Mouse (Mus musculus): ENCODE results near the gene Polr1a. TPM values are rescaled to one million over a fixed set of nuclear protein-coding genes. Genes with fewer than 3 reads are reported as not detected.

The Polr1a gene
- polyA plus RNA-seq, 1 experiment = 35.1 TPM

DNA sequence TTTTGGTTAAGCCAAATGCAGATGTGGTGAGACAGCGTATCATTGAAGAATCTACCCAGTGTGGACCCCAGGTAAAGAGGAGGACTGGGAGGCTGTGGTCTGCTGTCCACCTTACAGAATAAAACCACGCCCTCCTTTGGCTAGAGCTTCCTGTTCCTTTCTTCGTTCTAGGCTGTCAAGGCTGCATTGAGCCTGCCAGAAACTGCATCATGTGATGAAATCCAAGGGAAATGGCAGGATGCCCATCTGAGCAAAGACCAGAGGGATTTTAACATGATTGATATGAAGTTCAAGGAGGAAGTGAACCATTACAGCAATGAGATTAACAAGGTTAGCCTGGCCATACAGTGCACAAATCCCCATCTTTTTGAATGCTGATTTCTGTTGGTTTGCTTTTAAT is 41.7 kb downstream of the Polr1a start:
- H3K27me3 ChIP-seq (ENCODE audit: control insufficient read depth, insufficient read depth, insufficient read length) = no peaks in the 10 kb centered on the region

GRCm38 (mm10) chr6:71951192-71951591 is 42.3 kb downstream of the Polr1a start:
- Histone ChIP-seq H3ac (ENCODE audit: control insufficient read depth, insufficient read length, low read depth) (no peak overlapping the region), H3K36me3 (ENCODE audit: control insufficient read depth, insufficient read depth) (peaks cover 47% of the 10 kb centered on the region), H3K27me3 (ENCODE audit: control insufficient read depth, insufficient read depth, insufficient read length) (no peaks in the 10 kb centered on the region), H3K79me3 (ENCODE audit: low read depth) (no peaks in the 10 kb centered on the region), H3K4me3 (ENCODE audit: insufficient read depth, poor library complexity, severe bottlenecking) (no peak overlapping the region), H3K79me2 (ENCODE audit: control insufficient read depth, insufficient read depth) (no peaks in the 10 kb centered on the region)
- TF ChIP-seq MYOG (IDR thresholded peaks at IDR 0.05; ENCODE audit: control insufficient read depth, extremely low read depth, insufficient read length) (no peak), CEBPB (IDR thresholded peaks at IDR 0.05; ENCODE audit: low read depth) (no peak), MYOD1 (IDR thresholded peaks at IDR 0.05; ENCODE audit: control insufficient read depth, insufficient read length, low read depth) (no peak), MAX (IDR thresholded peaks at IDR 0.05) (no peak), FOSL1 (IDR thresholded peaks at IDR 0.05; ENCODE audit: insufficient read depth, low read length, poor library complexity, severe bottlenecking) (no peak), CTCF (IDR thresholded peaks at IDR 0.05; ENCODE audit: control insufficient read depth, insufficient read depth, insufficient read length) (no peak)

More for the DNA sequence above, 41.7 kb downstream of the Polr1a start:
- peaks cover 47% of the 10 kb centered on the region for H3K36me3 ChIP-seq (ENCODE audit: control insufficient read depth, insufficient read depth)
- H3ac ChIP-seq (ENCODE audit: control insufficient read depth, insufficient read length, low read depth) = no peak overlapping the region
- no peak for TF ChIP-seq MYOG (IDR thresholded peaks at IDR 0.05; ENCODE audit: control insufficient read depth, extremely low read depth, insufficient read length)
- TF ChIP-seq FOSL1 (IDR thresholded peaks at IDR 0.05; ENCODE audit: insufficient read depth, low read length, poor library complexity, severe bottlenecking) = no peak
- no peak for TF ChIP-seq USF1 (IDR thresholded peaks at IDR 0.05; ENCODE audit: low read depth)
- TF ChIP-seq CTCF (IDR thresholded peaks at IDR 0.05; ENCODE audit: control insufficient read depth, insufficient read depth, insufficient read length) = no peak
- TF ChIP-seq MAX (IDR thresholded peaks at IDR 0.05) = no peak
- TF ChIP-seq MYOD1 (IDR thresholded peaks at IDR 0.05; ENCODE audit: control insufficient read depth, insufficient read length, low read depth) = no peak
- TF ChIP-seq CEBPB (IDR thresholded peaks at IDR 0.05; ENCODE audit: low read depth) = no peak
- no peak overlapping the region for H3K4me3 ChIP-seq (ENCODE audit: insufficient read depth, poor library complexity, severe bottlenecking)
- H3K79me2 ChIP-seq (ENCODE audit: control insufficient read depth, insufficient read depth) = no peaks in the 10 kb centered on the region
- no peaks in the 10 kb centered on the region for H3K79me3 ChIP-seq (ENCODE audit: low read depth)

DNA sequence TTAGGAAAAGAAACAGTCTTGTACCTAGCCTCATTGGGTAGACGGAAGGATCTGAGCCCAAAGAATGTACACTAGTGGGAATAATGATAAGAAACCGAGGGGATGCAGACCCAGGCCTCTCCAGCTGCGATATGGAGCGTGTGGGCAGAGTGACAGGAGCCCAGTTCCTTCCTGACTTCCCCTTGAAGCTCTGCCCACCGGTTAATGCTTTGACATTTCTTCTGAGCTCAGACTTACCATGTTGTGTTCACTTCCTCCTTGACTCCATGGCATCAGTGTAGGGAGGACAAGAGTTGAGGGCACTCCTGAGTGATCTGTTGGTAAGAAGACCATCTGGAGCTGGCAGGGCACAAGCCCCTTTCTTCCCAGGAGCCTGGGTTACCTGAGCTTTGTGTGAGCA is 53.3 kb downstream of the Polr1a start:
- peaks cover 48% of the 10 kb centered on the region for H3K36me3 ChIP-seq (ENCODE audit: control insufficient read depth, insufficient read depth)
- no peaks in the 10 kb centered on the region for H3K27me3 ChIP-seq (ENCODE audit: control insufficient read depth, insufficient read depth, insufficient read length)
- TF ChIP-seq CTCF (IDR thresholded peaks at IDR 0.05; ENCODE audit: control insufficient read depth, insufficient read depth, insufficient read length) (no peak), CEBPB (IDR thresholded peaks at IDR 0.05; ENCODE audit: low read depth) (no peak)
- H3K79me2 ChIP-seq (ENCODE audit: control insufficient read depth, insufficient read depth) = no peaks in the 10 kb centered on the region
- H3K79me3 ChIP-seq (ENCODE audit: low read depth) = no peaks in the 10 kb centered on the region
- H3K4me3 ChIP-seq (ENCODE audit: insufficient read depth, poor library complexity, severe bottlenecking) = no peak overlapping the region
- H3ac ChIP-seq (ENCODE audit: control insufficient read depth, insufficient read length, low read depth) = no peak overlapping the region

DNA sequence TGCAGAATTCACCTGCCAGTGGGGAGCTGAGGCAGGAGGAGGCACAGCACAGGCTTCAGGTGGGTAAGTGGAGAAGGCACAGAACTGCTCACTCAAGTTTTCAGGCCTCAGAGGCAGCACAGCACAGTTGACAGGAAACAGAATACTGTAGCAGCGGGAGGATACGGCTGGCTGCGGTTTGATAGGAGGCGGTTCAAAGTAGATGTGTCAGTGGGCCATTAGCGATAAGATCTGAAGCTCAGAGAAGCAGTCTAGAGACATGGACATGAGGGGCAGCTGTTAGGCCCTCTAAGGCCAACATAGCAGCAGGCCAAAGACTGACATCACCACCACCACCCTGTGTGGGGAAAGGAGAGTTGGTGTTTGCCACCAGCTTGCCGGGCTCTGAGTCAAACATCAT is 53.9 kb downstream of the Polr1a start:
- Histone ChIP-seq H3K27me3 (ENCODE audit: control insufficient read depth, insufficient read depth, insufficient read length) (no peaks in the 10 kb centered on the region), H3K36me3 (ENCODE audit: control insufficient read depth, insufficient read depth) (peaks cover 54% of the 10 kb centered on the region), H3K79me2 (ENCODE audit: control insufficient read depth, insufficient read depth) (no peaks in the 10 kb centered on the region), H3ac (ENCODE audit: control insufficient read depth, insufficient read length, low read depth) (no peak overlapping the region), H3K79me3 (ENCODE audit: low read depth) (no peaks in the 10 kb centered on the region), H3K4me3 (ENCODE audit: insufficient read depth, poor library complexity, severe bottlenecking) (no peak overlapping the region)
- TF ChIP-seq CTCF (IDR thresholded peaks at IDR 0.05; ENCODE audit: control insufficient read depth, insufficient read depth, insufficient read length) (no peak), MYOG (IDR thresholded peaks at IDR 0.05; ENCODE audit: control insufficient read depth, extremely low read depth, insufficient read length) (no peak), MYOD1 (IDR thresholded peaks at IDR 0.05; ENCODE audit: control insufficient read depth, insufficient read length, low read depth) (peak; percentile 69)

GRCm38 (mm10) chr6:71963561-71963960 is 54.7 kb downstream of the Polr1a start:
- H3K27me3 ChIP-seq (ENCODE audit: control insufficient read depth, insufficient read depth, insufficient read length) = no peaks in the 10 kb centered on the region
- no peak for TF ChIP-seq CTCF (IDR thresholded peaks at IDR 0.05; ENCODE audit: control insufficient read depth, insufficient read depth, insufficient read length)
- no peak for TF ChIP-seq USF1 (IDR thresholded peaks at IDR 0.05; ENCODE audit: low read depth)
- TF ChIP-seq FOSL1 (IDR thresholded peaks at IDR 0.05; ENCODE audit: insufficient read depth, low read length, poor library complexity, severe bottlenecking) = no peak
- TF ChIP-seq MYOG (IDR thresholded peaks at IDR 0.05; ENCODE audit: control insufficient read depth, extremely low read depth, insufficient read length) = no peak
- no peak for TF ChIP-seq MAX (IDR thresholded peaks at IDR 0.05)
- no peak for TF ChIP-seq MYOD1 (IDR thresholded peaks at IDR 0.05; ENCODE audit: control insufficient read depth, insufficient read length, low read depth)
- no peak for TF ChIP-seq CEBPB (IDR thresholded peaks at IDR 0.05; ENCODE audit: low read depth)
- no peak overlapping the region for H3ac ChIP-seq (ENCODE audit: control insufficient read depth, insufficient read length, low read depth)
- no peaks in the 10 kb centered on the region for H3K79me2 ChIP-seq (ENCODE audit: control insufficient read depth, insufficient read depth)
- peaks cover 58% of the 10 kb centered on the region for H3K36me3 ChIP-seq (ENCODE audit: control insufficient read depth, insufficient read depth)
- no peaks in the 10 kb centered on the region for H3K79me3 ChIP-seq (ENCODE audit: low read depth)
- no peak overlapping the region for H3K4me3 ChIP-seq (ENCODE audit: insufficient read depth, poor library complexity, severe bottlenecking)

GRCm38 (mm10) chr6:71966683-71967303 is 57.9 kb downstream of the Polr1a start:
- H3K27me3 ChIP-seq (ENCODE audit: control insufficient read depth, insufficient read depth, insufficient read length) = no peaks in the 10 kb centered on the region

More at GRCm38 (mm10) chr6:71966683-71967303, 57.9 kb downstream of the Polr1a start:
- no peaks in the 10 kb centered on the region for H3K79me2 ChIP-seq (ENCODE audit: control insufficient read depth, insufficient read depth)
- no peaks in the 10 kb centered on the region for H3K79me3 ChIP-seq (ENCODE audit: low read depth)
- H3ac ChIP-seq (ENCODE audit: control insufficient read depth, insufficient read length, low read depth) = no peak overlapping the region
- TF ChIP-seq CTCF (IDR thresholded peaks at IDR 0.05; ENCODE audit: control insufficient read depth, insufficient read depth, insufficient read length) (no peak), MYOD1 (IDR thresholded peaks at IDR 0.05; ENCODE audit: control insufficient read depth, insufficient read length, low read depth) (no peak), CEBPB (IDR thresholded peaks at IDR 0.05; ENCODE audit: low read depth) (no peak), USF1 (IDR thresholded peaks at IDR 0.05; ENCODE audit: low read depth) (no peak), MAX (IDR thresholded peaks at IDR 0.05) (no peak), MYOG (IDR thresholded peaks at IDR 0.05; ENCODE audit: control insufficient read depth, extremely low read depth, insufficient read length) (no peak), FOSL1 (IDR thresholded peaks at IDR 0.05; ENCODE audit: insufficient read depth, low read length, poor library complexity, severe bottlenecking) (no peak)
- H3K4me3 ChIP-seq (ENCODE audit: insufficient read depth, poor library complexity, severe bottlenecking) = no peak overlapping the region
- peaks cover 66% of the 10 kb centered on the region for H3K36me3 ChIP-seq (ENCODE audit: control insufficient read depth, insufficient read depth)
